Mouse (Mus musculus): ENCODE data around the gene Car5a.

Car5a gene

GRCm38 (mm10) chr8:121880818-121881217, 63.9 kb downstream of the Car5a start:
- DNase-seq (ENCODE audit: low spot score in 2 of 2): no peak

GRCm38 (mm10) chr8:121879712-121880111, 65.0 kb downstream of the Car5a start:
- no peak for DNase-seq (ENCODE audit: low spot score in 2 of 2)

GRCm38 (mm10) chr8:121877828-121878480, 66.8 kb downstream of the Car5a start:
- no peak for DNase-seq (ENCODE audit: low spot score in 2 of 2)

GRCm38 (mm10) chr8:121877212-121877611, 67.5 kb downstream of the Car5a start:
- peak in 1 of 2 experiments; percentile 36 for DNase-seq (ENCODE audit: low spot score in 2 of 2)

- no peak for DNase-seq (ENCODE audit: low spot score in 2 of 2)
These were observed 69.2 kb downstream of the Car5a start for GRCm38 (mm10) chr8:121875517-121875916.

GRCm38 (mm10) chr8:121875045-121875444, 69.7 kb downstream of the Car5a start:
- no peak for DNase-seq (ENCODE audit: low spot score in 2 of 2)

- DNase-seq (ENCODE audit: low spot score in 2 of 2): peak in 1 of 2 experiments; percentile 35
These were observed 70.7 kb downstream of the Car5a start for GRCm38 (mm10) chr8:121874031-121874430.

- no peak for DNase-seq (ENCODE audit: low spot score in 2 of 2)
These were observed 72.8 kb downstream of the Car5a start for GRCm38 (mm10) chr8:121871833-121872440.

- DNase-seq (ENCODE audit: low spot score in 2 of 2): no peak
These were observed 74.5 kb downstream of the Car5a start for GRCm38 (mm10) chr8:121870190-121870589.

GRCm38 (mm10) chr8:121868896-121869295, 75.8 kb downstream of the Car5a start:
- DNase-seq (ENCODE audit: low spot score in 2 of 2): no peak

GRCm38 (mm10) chr8:121868196-121868595, 76.5 kb downstream of the Car5a start:
- no peak for DNase-seq (ENCODE audit: low spot score in 2 of 2)
